In the genomic region with DNA sequence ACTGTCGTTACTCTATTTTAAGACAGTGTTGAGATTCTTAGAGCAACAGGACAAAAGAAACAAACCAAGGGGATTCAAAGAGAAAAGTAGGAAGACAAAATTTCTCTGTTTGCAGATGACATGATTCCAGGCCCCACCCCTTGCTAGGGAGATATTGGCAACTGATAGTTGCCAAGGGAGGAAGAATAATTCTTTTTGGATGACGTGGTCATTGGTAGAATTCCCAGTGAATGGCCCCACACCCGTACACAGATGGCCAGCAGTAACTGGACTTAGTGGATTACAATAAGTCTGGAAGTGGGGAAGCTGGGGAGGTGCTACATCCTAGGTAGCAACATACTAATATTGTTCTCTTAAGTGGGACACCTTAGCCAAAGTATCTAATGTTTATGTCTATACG, we compare ENCODE assay signal across 20 mouse cellular contexts. TPM values are rescaled to one million over a fixed set of nuclear protein-coding genes. Genes with fewer than 3 reads are reported as not detected.
A peak's percentile ranks its signal among the peaks of the same experiment; 100 is the strongest.
DNase-seq lines count a peak whose midpoint lies in the region; ATAC-seq lines count a peak whose summit lies in the region.
"Had no signal": no experiment of that assay in that cellular context is flagged by ENCODE, and none has a peak within 500 bp of the region (broad histone marks: within the 10 kb centered on the region; RNA-seq: fewer than 3 reads in every experiment).

No protein-coding gene starts in this region.

- intact Hi-C loops in heart, postnatal 10 days (cut with DNase I), result no loop called here

- no peaks in the 10 kb centered on the region for H3K36me3 ChIP-seq in heart, embryonic 11.5 days (ENCODE audit: control insufficient read depth, insufficient read depth, low read length)
- H3K36me3 ChIP-seq: embryonic facial prominence, embryonic 10.5 days; hindbrain, embryonic 13.5 days had no signal

- H3K27me3 ChIP-seq in heart, embryonic 11.5 days (ENCODE audit: control insufficient read depth, insufficient read depth, low read length), result no peaks in the 10 kb centered on the region
- H3K27me3 ChIP-seq: hindbrain, embryonic 13.5 days had no signal

- no peak overlapping the region for H3K27ac ChIP-seq in heart, embryonic 11.5 days (ENCODE audit: low read depth, low read length)
- H3K27ac ChIP-seq: embryonic facial prominence, embryonic 10.5 days; hindbrain, embryonic 13.5 days; kidney, postnatal 0 days; liver, embryonic 14.5 days had no signal

- 78% methylated on average over 4 of the region's 4 CpGs for WGBS in heart, embryonic 11.5 days (ENCODE audit: insufficient replicate concordance)

- no peaks in the 10 kb centered on the region for H3K4me1 ChIP-seq in heart, embryonic 11.5 days (ENCODE audit: control insufficient read depth, insufficient read depth, low read length)
- H3K4me1 ChIP-seq: embryonic facial prominence, embryonic 10.5 days; hindbrain, embryonic 13.5 days had no signal

- no peak for ATAC-seq in heart, embryonic 11.5 days (replicated peaks; ENCODE audit: insufficient number of reproducible peaks, low FRiP score, low TSS enrichment)
- no peak for ATAC-seq in inflammation-experienced regulatory T-cells, adult 6 months
- ATAC-seq: intestine, embryonic 16.5 days had no signal

- H3K9me3 ChIP-seq in heart, embryonic 11.5 days (replicated peaks; ENCODE audit: control insufficient read depth, low read length), result no peaks in the 10 kb centered on the region
- H3K9me3 ChIP-seq: hindbrain, embryonic 13.5 days had no signal

- peak; percentile 41 to 63 for DNase-seq in heart, adult 9 months (ENCODE audit: low spot score in 2 of 2)
- DNase-seq in 3134 (ENCODE audit: extremely low read depth, insufficient read length, low spot score) (peak; percentile 53), NIH3T3 (ENCODE audit: low read depth) (peak; percentile 83)
- DNase-seq in heart, postnatal 10 days, result peak; percentile 13 to 23
- no peak for DNase-seq in layer of hippocampus, adult 9-10 months (ENCODE audit: low spot score)
- DNase-seq: adrenal gland, postnatal 36 days; cerebellum, postnatal 36 days; layer of hippocampus, adult 9-11 months; midbrain, embryonic 14.5 days; thymus, postnatal 25 days had no signal

- H3K9ac ChIP-seq in heart, embryonic 11.5 days (ENCODE audit: low read depth, low read length), result no peak overlapping the region
- H3K9ac ChIP-seq: hindbrain, embryonic 13.5 days; liver, embryonic 14.5 days had no signal

- no peak overlapping the region for H3K4me3 ChIP-seq in heart, embryonic 11.5 days (ENCODE audit: low read depth, low read length)
- H3K4me3 ChIP-seq: embryonic facial prominence, embryonic 10.5 days; erythroblast, embryonic 14.5 days; hindbrain, embryonic 13.5 days had no signal

- no peak overlapping the region for H3K4me2 ChIP-seq in heart, embryonic 11.5 days
- H3K4me2 ChIP-seq: hindbrain, embryonic 13.5 days had no signal

RNA-seq across cellular contexts. Expression of a gene that starts 22.0 kb away (rescaled TPM):
- polyA plus RNA-seq in heart, embryonic 11.5 days (2014; fragmentation: Nextera tagmentation; extraction: Ambion mirVana), result not detected in 2 replicates
- not detected for total RNA-seq in heart, postnatal 10 days (2021)
- polyA plus RNA-seq in inflammation-experienced regulatory T-cells, adult 6 months (2017; shearing (Covaris generic)), result not detected
- total RNA-seq: adrenal gland, postnatal 36 days; left cerebral cortex, postnatal 25 days had no signal
- polyA plus RNA-seq: embryonic facial prominence, embryonic 10.5 days; erythroblast, embryonic 14.5 days; heart, embryonic 14.5 days; hindbrain, embryonic 13.5 days; intestine, embryonic 16.5 days; kidney, postnatal 0 days; liver, embryonic 14.5 days; midbrain, embryonic 14.5 days had no signal
